Mouse (Mus musculus): ENCODE measurements around the gene Vmn1r129. TPM values are rescaled to one million over a fixed set of nuclear protein-coding genes. Genes with fewer than 3 reads are reported as not detected.
"Not testable (repeated sequence)": the region's sequence is repeated elsewhere in the genome, so short reads cannot be mapped to it uniquely, and the experiment has no call there.

The Vmn1r129 gene
- polyA plus RNA-seq (2015; fragmentation: Nextera tagmentation; extraction: Ambion mirVana) = not detected in 2 replicates

GRCm38 (mm10) chr7:21361191-21361590 lies at the start of gene Vmn1r129:
TSS of gene Vmn1r129 (minus strand) at chr7:21361291.
- not testable (repeated sequence) for ATAC-seq (ENCODE audit: low read depth); H3K27me3 ChIP-seq (ENCODE audit: control insufficient read depth, insufficient read depth, low read depth, low read length)

DNA sequence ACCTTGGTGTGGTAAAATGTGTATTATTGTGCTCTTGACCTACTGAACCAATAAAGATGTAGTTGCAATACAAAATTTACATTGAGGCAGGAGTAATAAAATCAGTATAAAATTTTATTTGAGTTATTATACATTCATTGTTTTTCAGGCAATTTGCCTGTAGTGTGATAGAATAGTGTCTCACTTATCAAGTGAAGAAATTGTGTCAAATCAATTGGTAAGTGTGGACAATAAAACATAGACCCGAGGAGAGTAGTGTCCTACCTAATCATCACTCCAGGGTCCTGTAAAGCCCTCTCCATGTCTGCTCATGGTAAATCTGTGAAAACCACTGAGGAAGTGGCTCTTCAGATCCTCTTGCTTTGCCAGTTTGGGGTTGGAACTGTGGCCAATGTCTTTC lies 12.0 kb downstream of the Vmn1r129 start, which contains the start of gene Vmn1r128:
Gene Vmn1r128, plus strand, starts transcription at position 301 of the 400 bp plus-strand sequence.
- not testable (repeated sequence) for ATAC-seq (ENCODE audit: low read depth); H3K36me3 ChIP-seq (ENCODE audit: control insufficient read depth, insufficient read depth, low read length); H3K4me1 ChIP-seq (replicated peaks; ENCODE audit: control insufficient read depth, insufficient read depth, low read length); H3K4me3 ChIP-seq (ENCODE audit: low read length); H3K27ac ChIP-seq (ENCODE audit: low read length); H3K9me3 ChIP-seq (ENCODE audit: control insufficient read depth, low read length); H3K4me2 ChIP-seq (ENCODE audit: low read depth, low read length); H3K9ac ChIP-seq (ENCODE audit: low read length); H3K27me3 ChIP-seq (ENCODE audit: control insufficient read depth, insufficient read depth, low read depth, low read length)
- 67% methylated on average over 1 of the region's 1 CpGs for WGBS

More at GRCm38 (mm10) chr7:21361191-21361590, at the start of gene Vmn1r129:
- not testable (repeated sequence) for H3K9me3 ChIP-seq (ENCODE audit: control insufficient read depth, low read length); H3K4me1 ChIP-seq (replicated peaks; ENCODE audit: control insufficient read depth, insufficient read depth, low read length); H3K4me2 ChIP-seq (ENCODE audit: low read depth, low read length); H3K4me3 ChIP-seq (ENCODE audit: low read length); H3K36me3 ChIP-seq (ENCODE audit: control insufficient read depth, insufficient read depth, low read length); H3K27ac ChIP-seq (ENCODE audit: low read length); H3K9ac ChIP-seq (ENCODE audit: low read length)
- WGBS = no CpG with 5 or more reads among the region's 1 CpGs

- not testable (repeated sequence) for H3K27me3 ChIP-seq (ENCODE audit: control insufficient read depth, insufficient read depth, low read depth, low read length); H3K9me3 ChIP-seq (ENCODE audit: control insufficient read depth, low read length); ATAC-seq (ENCODE audit: low read depth); H3K4me1 ChIP-seq (replicated peaks; ENCODE audit: control insufficient read depth, insufficient read depth, low read length); H3K36me3 ChIP-seq (ENCODE audit: control insufficient read depth, insufficient read depth, low read length); H3K9ac ChIP-seq (ENCODE audit: low read length); H3K27ac ChIP-seq (ENCODE audit: low read length); H3K4me2 ChIP-seq (ENCODE audit: low read depth, low read length); H3K4me3 ChIP-seq (ENCODE audit: low read length)
- no CpG with 5 or more reads among the region's 3 CpGs for WGBS
These were observed 41.3 kb downstream of the Vmn1r129 start, which contains the start of gene Vmn1r127 for GRCm38 (mm10) chr7:21319761-21320160. TSS of gene Vmn1r127 (minus strand) at chr7:21319861.

Other genes starting within 250 kb of the Vmn1r129 start
- not detected in 2 replicates for gene Vmn1r122, start 227.2 kb downstream of the Vmn1r129 start, polyA plus RNA-seq (2015; fragmentation: Nextera tagmentation; extraction: Ambion mirVana)
- not detected in 2 replicates for gene Vmn1r123, start 199.1 kb downstream of the Vmn1r129 start, polyA plus RNA-seq (2015; fragmentation: Nextera tagmentation; extraction: Ambion mirVana)
- gene Gm5157, start 170.9 kb downstream of the Vmn1r129 start, polyA plus RNA-seq (2015; fragmentation: Nextera tagmentation; extraction: Ambion mirVana) = not detected in 2 replicates
- not detected in 2 replicates for gene Vmn1r124, start 100.7 kb downstream of the Vmn1r129 start, polyA plus RNA-seq (2015; fragmentation: Nextera tagmentation; extraction: Ambion mirVana)
- gene Vmn1r125, start 89.1 kb downstream of the Vmn1r129 start, polyA plus RNA-seq (2015; fragmentation: Nextera tagmentation; extraction: Ambion mirVana) = not detected in 2 replicates
- not detected in 2 replicates for gene Vmn1r126, start 59.8 kb downstream of the Vmn1r129 start, polyA plus RNA-seq (2015; fragmentation: Nextera tagmentation; extraction: Ambion mirVana)
- gene Vmn1r127, start 41.4 kb downstream of the Vmn1r129 start, polyA plus RNA-seq (2015; fragmentation: Nextera tagmentation; extraction: Ambion mirVana) = not detected in 2 replicates
- gene Vmn1r128, start 11.9 kb downstream of the Vmn1r129 start, polyA plus RNA-seq (2015; fragmentation: Nextera tagmentation; extraction: Ambion mirVana) = not detected in 2 replicates
- gene Gm6882, start 71.5 kb upstream of the Vmn1r129 start, polyA plus RNA-seq (2015; fragmentation: Nextera tagmentation; extraction: Ambion mirVana) = not detected in 2 replicates
- not detected in 2 replicates for gene Vmn1r130, start 150.5 kb upstream of the Vmn1r129 start, polyA plus RNA-seq (2015; fragmentation: Nextera tagmentation; extraction: Ambion mirVana)
- not detected in 2 replicates for gene Vmn1r131, start 184.8 kb upstream of the Vmn1r129 start, polyA plus RNA-seq (2015; fragmentation: Nextera tagmentation; extraction: Ambion mirVana)